Mouse (Mus musculus) limb, embryonic 13.5 days (tissue): ENCODE measurements around the gene Tmem163. TPM values are rescaled to one million over a fixed set of nuclear protein-coding genes. Genes with fewer than 3 reads are reported as not detected.

ENCODE experiments used
- ATAC-seq: fragments of 200-750 bp; cut with Nextera tagmentation; 2 replicates; pipeline ENCODE4 v1.8.0; 2017; ENCODE audit warnings: low read depth, moderate number of reproducible peaks, moderate TSS enrichment; ENCODE audit not compliant: low FRiP score
- H3K27ac ChIP-seq: fragments of 300-500 bp; sonication (generic); 2 replicates; pipeline ENCODE4 v1.5.1; 2015; ENCODE audit warnings: inconsistent platforms, mild to moderate bottlenecking, moderate library complexity
- H3K27me3 ChIP-seq: fragments of 300-500 bp; sonication (generic); 2 replicates; pipeline ENCODE4 v1.6.1; 2015; ENCODE audit warnings: mild to moderate bottlenecking, inconsistent platforms
- H3K36me3 ChIP-seq: fragments of 300-500 bp; sonication (generic); 2 replicates; pipeline ENCODE4 v1.6.1; 2015; ENCODE audit warnings: inconsistent platforms, mild to moderate bottlenecking, moderate library complexity
- H3K4me1 ChIP-seq: fragments of 300-500 bp; sonication (generic); 2 replicates; pipeline ENCODE4 v1.6.1; 2015; ENCODE audit warnings: inconsistent platforms
- H3K4me2 ChIP-seq: fragments of 300-500 bp; sonication (generic); replicated peaks from 2 replicates; pipeline ENCODE4 v1.6.1; 2015; ENCODE audit warnings: inconsistent platforms, mild to moderate bottlenecking, moderate library complexity
- H3K4me3 ChIP-seq: fragments of 300-500 bp; sonication (generic); 2 replicates; pipeline ENCODE4 v1.5.1; 2015; ENCODE audit warnings: moderate library complexity, mild to moderate bottlenecking, inconsistent platforms
- H3K9ac ChIP-seq: fragments of 300-500 bp; sonication (generic); 2 replicates; pipeline ENCODE4 v1.6.1; 2015; ENCODE audit warnings: mild to moderate bottlenecking, inconsistent platforms
- H3K9me3 ChIP-seq: fragments of 300-500 bp; sonication (generic); 2 replicates; pipeline ENCODE4 v1.6.1; 2016; ENCODE audit warnings: inconsistent platforms
- WGBS: fragments of 180-500 bp; shearing (Covaris S2); methylation state at CpG from one replicate; pipeline ENCODE4 v1.1.7; 2015; 5-methylcytosine and 5-hydroxymethylcytosine counted together
- polyA plus RNA-seq: library from polyadenylated mRNA; unstranded; fragments of >200 nt; fragmentation: Nextera tagmentation; extraction: Ambion mirVana; gene quantifications from 2 replicates; pipeline ENCODE4 v1.2.1, GENCODE M21; 2015

Tmem163 gene
- polyA plus RNA-seq, 1 experiment from 2014 or later: 6.0 TPM

GRCm38 (mm10) chr1:127441007-127441406, 238.3 kb downstream of the Tmem163 start:
- ATAC-seq: no peak
- H3K4me2 ChIP-seq: no peak overlapping the region
- no peaks in the 10 kb centered on the region for H3K27me3 ChIP-seq
- no peaks in the 10 kb centered on the region for H3K9me3 ChIP-seq
- 67% methylated on average over 1 of the region's 1 CpGs for WGBS
- H3K27ac ChIP-seq: no peak overlapping the region
- H3K36me3 ChIP-seq: no peaks in the 10 kb centered on the region
- peaks cover 87% of the 10 kb centered on the region for H3K4me1 ChIP-seq
- H3K4me3 ChIP-seq: no peak overlapping the region
- H3K9ac ChIP-seq: no peak overlapping the region

DNA sequence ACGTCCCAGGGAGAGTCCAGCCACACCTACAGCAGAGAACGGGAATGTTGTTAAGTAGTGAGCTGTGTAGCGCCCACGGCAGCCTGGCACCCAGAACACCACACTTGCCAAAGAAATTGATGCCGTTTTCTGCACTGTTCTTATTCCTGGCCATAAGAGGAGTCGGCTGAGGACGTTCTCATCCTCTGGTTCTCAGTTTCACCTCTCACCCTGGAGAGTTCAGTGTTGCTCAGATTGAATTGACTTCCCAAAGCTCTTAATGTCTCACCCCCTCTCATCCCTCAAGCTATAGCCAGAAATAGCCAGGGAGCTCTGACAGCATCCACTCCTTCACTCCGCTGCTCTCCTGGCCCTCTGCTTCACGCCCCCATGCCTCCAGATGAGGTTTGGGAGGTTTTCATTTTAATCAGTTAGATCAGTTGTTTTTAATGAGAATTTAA, 239.9 kb downstream of the Tmem163 start:
- Histone ChIP-seq H3K9me3 (no peaks in the 10 kb centered on the region), H3K4me1 (peaks cover 79% of the 10 kb centered on the region), H3K9ac (no peak overlapping the region), H3K27me3 (no peaks in the 10 kb centered on the region), H3K4me2 (no peak overlapping the region), H3K4me3 (no peak overlapping the region), H3K36me3 (no peaks in the 10 kb centered on the region), H3K27ac (no peak overlapping the region)
- ATAC-seq: no peak
- 78% methylated on average over 9 of the region's 9 CpGs for WGBS

- Histone ChIP-seq H3K9ac (no peak overlapping the region), H3K4me1 (peaks cover 67% of the 10 kb centered on the region), H3K36me3 (no peaks in the 10 kb centered on the region), H3K4me2 (no peak overlapping the region), H3K27me3 (no peaks in the 10 kb centered on the region), H3K27ac (no peak overlapping the region), H3K4me3 (no peak overlapping the region), H3K9me3 (no peaks in the 10 kb centered on the region)
- no peak for ATAC-seq
- WGBS: 29% methylated on average over 6 of the region's 6 CpGs
Observed at GRCm38 (mm10) chr1:127437091-127437490, 242.3 kb downstream of the Tmem163 start.

Other genes with a start within 250 kb of the Tmem163 start
- gene Acmsd, start 49.9 kb upstream of the Tmem163 start, polyA plus RNA-seq: 0.06 and 0.29 TPM in 2 replicates
- gene Ccnt2, start 94.6 kb upstream of the Tmem163 start, polyA plus RNA-seq: 105 and 112 TPM in 2 replicates
- gene Map3k19, start 175.5 kb upstream of the Tmem163 start, polyA plus RNA-seq: not detected in 2 replicates
- 22.9 and 24.2 TPM in 2 replicates for gene Rab3gap1, start 189.2 kb upstream of the Tmem163 start, polyA plus RNA-seq